Mouse (Mus musculus) bone marrow macrophage, adult 2 months (primary cell): Measurements from ENCODE around the gene Plekhf1. TPM values are rescaled to one million over a fixed set of nuclear protein-coding genes. Genes with fewer than 3 reads are reported as not detected.

Experiments
- H3K27ac ChIP-seq: 2 replicates; pipeline ENCODE4 v1.5.1; 2012; ENCODE audit warnings: low read depth, low read length; ENCODE audit not compliant: insufficient read depth
- H3K4me1 ChIP-seq: 2 replicates; pipeline ENCODE4 v1.6.1; 2012; ENCODE audit warnings: low read length; ENCODE audit not compliant: control insufficient read depth, insufficient read depth
- H3K4me3 ChIP-seq: 2 replicates; pipeline ENCODE4 v1.5.1; 2012; ENCODE audit warnings: mild to moderate bottlenecking, low read length, moderate library complexity; ENCODE audit not compliant: insufficient read depth
- CTCF ChIP-seq: IDR thresholded peaks from 2 replicates; pipeline ENCODE4 v1.5.1; 2012; ENCODE audit warnings: low read depth, mild to moderate bottlenecking, low read length, moderate library complexity
- POLR2A ChIP-seq: IDR thresholded peaks from 2 replicates; pipeline ENCODE4 v1.6.1; 2012; ENCODE audit warnings: mild to moderate bottlenecking, low read depth, low read length, borderline replicate concordance
- polyA plus RNA-seq: library from polyadenylated mRNA; stranded (reverse); fragments of >200 nt; gene quantifications from 2 replicates; pipeline ENCODE4 v1.2.4, GENCODE M21; 2012; ENCODE audit not compliant: missing spikeins, insufficient read depth, insufficient read length

The Plekhf1 gene
- polyA plus RNA-seq, 1 experiment: 0.99 TPM

- H3K4me1 ChIP-seq: peaks cover 5% of the 10 kb centered on the region
- no peak overlapping the region for H3K27ac ChIP-seq
- TF ChIP-seq POLR2A (no peak), CTCF (no peak)
- no peak overlapping the region for H3K4me3 ChIP-seq
Observed at GRCm38 (mm10) chr7:38219526-38219925, 8.3 kb downstream of the Plekhf1 start.

GRCm38 (mm10) chr7:38218631-38219367 lies 9.0 kb downstream of the Plekhf1 start:
- Histone ChIP-seq H3K27ac (no peak overlapping the region), H3K4me1 (peaks cover 12% of the 10 kb centered on the region), H3K4me3 (no peak overlapping the region)
- TF ChIP-seq POLR2A: no peak
- no peak for TF ChIP-seq CTCF

GRCm38 (mm10) chr7:38217417-38218171 lies 10.2 kb downstream of the Plekhf1 start:
- TF ChIP-seq CTCF (no peak), POLR2A (no peak)
- Histone ChIP-seq H3K4me3 (no peak overlapping the region), H3K4me1 (peaks cover 15% of the 10 kb centered on the region), H3K27ac (no peak overlapping the region)

- no peak for TF ChIP-seq POLR2A
- no peak for TF ChIP-seq CTCF
- no peak overlapping the region for H3K27ac ChIP-seq
- H3K4me1 ChIP-seq: peaks cover 15% of the 10 kb centered on the region
- no peak overlapping the region for H3K4me3 ChIP-seq
Observed at GRCm38 (mm10) chr7:38215697-38216096, 12.1 kb downstream of the Plekhf1 start.

GRCm38 (mm10) chr7:38215281-38215680 lies 12.5 kb downstream of the Plekhf1 start:
- peak overlapping the region; percentile 45; the same call in 1 of the 2 replicates for H3K27ac ChIP-seq
- TF ChIP-seq CTCF (no peak), POLR2A (no peak)
- peaks cover 15% of the 10 kb centered on the region for H3K4me1 ChIP-seq
- H3K4me3 ChIP-seq: no peak overlapping the region

GRCm38 (mm10) chr7:38214473-38215214 lies 13.2 kb downstream of the Plekhf1 start:
- TF ChIP-seq CTCF (no peak), POLR2A (no peak)
- peaks cover 18% of the 10 kb centered on the region for H3K4me1 ChIP-seq
- no peak overlapping the region for H3K4me3 ChIP-seq
- H3K27ac ChIP-seq: peak overlapping the region; percentile 45

GRCm38 (mm10) chr7:38212651-38213062 lies 15.2 kb downstream of the Plekhf1 start:
- no peak for TF ChIP-seq CTCF
- TF ChIP-seq POLR2A: no peak
- H3K4me3 ChIP-seq: no peak overlapping the region
- H3K4me1 ChIP-seq: peaks cover 24% of the 10 kb centered on the region
- H3K27ac ChIP-seq: no peak overlapping the region

GRCm38 (mm10) chr7:38209478-38210152 lies 18.2 kb downstream of the Plekhf1 start:
- TF ChIP-seq CTCF (no peak), POLR2A (no peak)
- no peak overlapping the region for H3K4me3 ChIP-seq
- peaks cover 18% of the 10 kb centered on the region for H3K4me1 ChIP-seq
- no peak overlapping the region for H3K27ac ChIP-seq

- H3K4me3 ChIP-seq: no peak overlapping the region
- TF ChIP-seq POLR2A (no peak), CTCF (no peak)
- H3K27ac ChIP-seq: no peak overlapping the region
- H3K4me1 ChIP-seq: peaks cover 13% of the 10 kb centered on the region
Observed at GRCm38 (mm10) chr7:38208969-38209368, 18.8 kb downstream of the Plekhf1 start.
